Mouse (Mus musculus) kidney, embryonic 15.5 days (tissue): ENCODE results near the gene Rtel1. TPM values are rescaled to one million over a fixed set of nuclear protein-coding genes. Genes with fewer than 3 reads are reported as not detected.

Experiments
- ATAC-seq: fragments of 200-750 bp; cut with Nextera tagmentation; replicated peaks from 2 replicates; pipeline ENCODE4 v1.8.0; 2017; ENCODE audit warnings: moderate TSS enrichment; ENCODE audit not compliant: low FRiP score
- H3K27ac ChIP-seq: fragments of 300-500 bp; sonication (generic); 2 replicates; pipeline ENCODE4 v1.5.1; 2015; ENCODE audit warnings: mild to moderate bottlenecking, inconsistent platforms
- H3K27me3 ChIP-seq: fragments of 300-500 bp; sonication (generic); 2 replicates; pipeline ENCODE4 v1.6.1; 2015; ENCODE audit warnings: inconsistent platforms
- H3K36me3 ChIP-seq: fragments of 300-500 bp; sonication (generic); 2 replicates; pipeline ENCODE4 v1.6.1; 2015; ENCODE audit warnings: inconsistent platforms
- H3K4me1 ChIP-seq: fragments of 300-500 bp; sonication (generic); 2 replicates; pipeline ENCODE4 v1.6.1; 2015; ENCODE audit warnings: inconsistent platforms
- H3K4me2 ChIP-seq: fragments of 300-500 bp; sonication (generic); 2 replicates; pipeline ENCODE4 v1.6.1; 2015; ENCODE audit warnings: moderate library complexity, mild to moderate bottlenecking, inconsistent platforms
- H3K4me3 ChIP-seq: fragments of 300-500 bp; sonication (generic); replicated peaks from 2 replicates; pipeline ENCODE4 v1.5.1; 2015; ENCODE audit warnings: mild to moderate bottlenecking, inconsistent platforms
- H3K9ac ChIP-seq: fragments of 300-500 bp; sonication (generic); 2 replicates; pipeline ENCODE4 v1.6.1; 2015; ENCODE audit warnings: mild to moderate bottlenecking, inconsistent platforms
- H3K9me3 ChIP-seq: fragments of 300-500 bp; sonication (generic); replicated peaks from 2 replicates; pipeline ENCODE4 v1.6.1; 2016; ENCODE audit warnings: inconsistent platforms
- WGBS: fragments of 180-500 bp; shearing (Covaris S2); methylation state at CpG from one replicate; pipeline ENCODE4 v1.1.7; 2015; ENCODE audit warnings: mixed read lengths; 5-methylcytosine and 5-hydroxymethylcytosine counted together
- polyA plus RNA-seq: library from polyadenylated mRNA; unstranded; fragments of >200 nt; fragmentation: Nextera tagmentation; extraction: Ambion mirVana; gene quantifications from 2 replicates; pipeline ENCODE4 v1.2.1, GENCODE M21; 2015

The Rtel1 gene
- polyA plus RNA-seq, 1 experiment from 2014 or later, result 44.7 TPM

GRCm38 (mm10) chr2:181397207-181397761, 77.7 kb downstream of the Rtel1 start:
- no peak overlapping the region for H3K27ac ChIP-seq
- no peak overlapping the region for H3K4me2 ChIP-seq
- ATAC-seq, result no peak
- peaks cover 35% of the 10 kb centered on the region for H3K36me3 ChIP-seq
- H3K9me3 ChIP-seq, result no peaks in the 10 kb centered on the region
- H3K4me1 ChIP-seq, result no peaks in the 10 kb centered on the region
- no peaks in the 10 kb centered on the region for H3K27me3 ChIP-seq
- 70% methylated on average over 5 of the region's 5 CpGs for WGBS
- no peak overlapping the region for H3K4me3 ChIP-seq
- no peak overlapping the region for H3K9ac ChIP-seq

- no peak for ATAC-seq
- Histone ChIP-seq H3K9ac (no peak overlapping the region), H3K9me3 (no peaks in the 10 kb centered on the region), H3K4me3 (no peak overlapping the region), H3K36me3 (peaks cover 38% of the 10 kb centered on the region), H3K27me3 (no peaks in the 10 kb centered on the region), H3K4me1 (no peaks in the 10 kb centered on the region), H3K27ac (no peak overlapping the region), H3K4me2 (no peak overlapping the region)
- 21% methylated on average over 1 of the region's 1 CpGs for WGBS
Measured at GRCm38 (mm10) chr2:181401497-181401896, 82.0 kb downstream of the Rtel1 start.

- no peak for ATAC-seq
- H3K27ac ChIP-seq, result no peak overlapping the region
- H3K4me2 ChIP-seq, result no peak overlapping the region
Measured at GRCm38 (mm10) chr2:181403722-181404121, 84.2 kb downstream of the Rtel1 start.

More at GRCm38 (mm10) chr2:181403722-181404121, 84.2 kb downstream of the Rtel1 start:
- Histone ChIP-seq H3K9me3 (no peaks in the 10 kb centered on the region), H3K9ac (no peak overlapping the region), H3K4me1 (no peaks in the 10 kb centered on the region), H3K4me3 (no peak overlapping the region), H3K36me3 (peaks cover 50% of the 10 kb centered on the region), H3K27me3 (no peaks in the 10 kb centered on the region)
- WGBS, result 95% methylated on average over 3 of the region's 3 CpGs

Other genes with a start within 250 kb of the Rtel1 start
- gene Kcnq2, start 184.4 kb upstream of the Rtel1 start, polyA plus RNA-seq, result 0.33 and 0.68 TPM in 2 replicates
- gene Eef1a2, start 162.7 kb upstream of the Rtel1 start, polyA plus RNA-seq, result 0.08 and 0.17 TPM in 2 replicates
- gene Ppdpf, start 132.5 kb upstream of the Rtel1 start, polyA plus RNA-seq, result 315 and 330 TPM in 2 replicates
- 0.04 TPM in 1 of 2 replicates, not detected in the other for gene Ptk6, start 117.0 kb upstream of the Rtel1 start, polyA plus RNA-seq
- 0.24 and 0.45 TPM in 2 replicates for gene Srms, start 106.6 kb upstream of the Rtel1 start, polyA plus RNA-seq
- 0.14 and 0.26 TPM in 2 replicates for gene Fndc11, start 99.7 kb upstream of the Rtel1 start, polyA plus RNA-seq
- gene Helz2, start 77.7 kb upstream of the Rtel1 start, polyA plus RNA-seq, result 1.3 and 1.6 TPM in 2 replicates
- 15.3 and 15.8 TPM in 2 replicates for gene Gmeb2, start 31.7 kb upstream of the Rtel1 start, polyA plus RNA-seq
- gene Stmn3, start 5.2 kb upstream of the Rtel1 start, polyA plus RNA-seq, result 5.1 and 17.3 TPM in 2 replicates
- 41.7 and 43.7 TPM in 2 replicates for gene Zgpat, start 45.2 kb downstream of the Rtel1 start, polyA plus RNA-seq
- gene Arfrp1, start 45.7 kb downstream of the Rtel1 start, polyA plus RNA-seq, result 69.4 and 71.8 TPM in 2 replicates
- 22.6 and 26.7 TPM in 2 replicates for gene Lime1, start 60.3 kb downstream of the Rtel1 start, polyA plus RNA-seq
- gene Zbtb46, start 139.7 kb downstream of the Rtel1 start, polyA plus RNA-seq, result 25.5 and 28.0 TPM in 2 replicates
- 0.30 TPM in 1 of 2 replicates, not detected in the other for gene Abhd16b, start 173.5 kb downstream of the Rtel1 start, polyA plus RNA-seq
- 162 and 169 TPM in 2 replicates for gene Tpd52l2, start 177.4 kb downstream of the Rtel1 start, polyA plus RNA-seq
- 84.4 and 88.6 TPM in 2 replicates for gene Dnajc5, start 200.7 kb downstream of the Rtel1 start, polyA plus RNA-seq